Mouse (Mus musculus) megakaryocyte, embryonic 14.5 days (primary cell): ENCODE measurements around the gene Cdca7l.
"Not testable (repeated sequence)": the region's sequence is repeated elsewhere in the genome, so short reads cannot be mapped to it uniquely, and the experiment has no call there.

Experiments used
- FLI1 ChIP-seq: IDR thresholded peaks from 2 replicates; pipeline ENCODE4 v1.6.1; 2012; ENCODE audit warnings: low read length, inconsistent platforms, mixed read lengths
- GATA1 ChIP-seq: IDR thresholded peaks from 3 replicates; pipeline ENCODE4 v1.6.1; 2012; ENCODE audit warnings: mixed read lengths, low read length, inconsistent platforms, borderline replicate concordance

DNA sequence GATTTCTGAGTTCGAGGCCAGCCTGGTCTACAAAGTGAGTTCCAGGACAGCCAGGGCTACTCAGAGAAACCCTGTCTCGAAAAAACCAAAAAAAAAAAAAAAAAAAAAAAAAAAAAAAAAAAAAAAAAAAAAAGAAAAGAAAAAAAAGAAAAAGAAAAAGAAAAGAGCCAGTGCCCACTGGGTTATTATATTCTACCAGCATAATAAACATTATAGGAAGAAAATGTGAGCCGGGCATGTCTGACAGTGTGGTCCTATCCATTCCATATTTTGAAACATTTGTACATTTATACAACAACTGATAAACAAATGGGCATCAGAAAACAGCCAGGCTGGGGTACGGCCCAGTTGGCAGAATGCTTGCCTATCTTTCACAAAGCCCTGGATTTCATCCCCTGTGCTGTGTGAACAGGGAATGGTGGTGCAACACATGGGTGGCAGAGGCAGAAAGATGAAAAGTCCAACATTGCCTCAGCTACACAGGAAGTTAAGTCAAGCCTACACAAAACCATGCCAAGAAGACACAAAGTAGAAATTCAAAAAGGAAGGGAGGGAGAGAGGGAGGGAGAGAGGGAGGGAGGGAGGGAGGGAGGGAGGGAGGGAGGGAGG lies 101.2 kb downstream of the Cdca7l start:
- TF ChIP-seq GATA1, FLI1: not testable (repeated sequence)
